Mouse (Mus musculus): ENCODE data around the gene Pde4c. TPM values are rescaled to one million over a fixed set of nuclear protein-coding genes. Genes with fewer than 3 reads are reported as not detected.
A peak's percentile ranks its signal among the peaks of the same experiment; 100 is the strongest.

The Pde4c gene
- total and polyA plus RNA-seq, 3 experiments = 2.3 to 6.5 (median 4.7) TPM

GRCm38 (mm10) chr8:70752000-70752764 is 28.7 kb downstream of the Pde4c start (continued):
- no peak for TF ChIP-seq ELF1 (IDR thresholded peaks at IDR 0.05; ENCODE audit: low read depth, low read length)
- no peak for TF ChIP-seq JUND (conservative IDR thresholded peaks at IDR 0.05; ENCODE audit: low read depth, low read length)
- no peak for TF ChIP-seq JUN (IDR thresholded peaks at IDR 0.05; ENCODE audit: insufficient read depth, low read depth, low read length)
- TF ChIP-seq MAFK (IDR thresholded peaks at IDR 0.05; ENCODE audit: insufficient replicate concordance, low read length) = no peak
- no peak for TF ChIP-seq ZNF384 (IDR thresholded peaks at IDR 0.05; ENCODE audit: low read depth, low read length)

GRCm38 (mm10) chr8:70753151-70753550 is 29.6 kb downstream of the Pde4c start:
- Histone ChIP-seq H3K9me3 (replicated peaks; ENCODE audit: low read length) (no peaks in the 10 kb centered on the region), H3K4me1 (ENCODE audit: control insufficient read depth in 1 of 2, insufficient read depth in 2 of 2) (peaks cover 9 to 44% of the 10 kb centered on the region in 2 experiments), H3K27me3 (replicated peaks) (no peaks in the 10 kb centered on the region), H3K4me3 (replicated peaks in 1 of 3; ENCODE audit: low read depth in 2 of 3, low read length in 2 of 3, poor library complexity in 1 of 3) (peak overlapping the region; percentile 16 to 51 (median 27)), H3K9ac (ENCODE audit: insufficient read depth, low read depth) (peak overlapping the region; percentile 42), H3K36me3 (replicated peaks in 1 of 2; ENCODE audit: control insufficient read depth in 1 of 2, insufficient read depth in 1 of 2, low read length in 1 of 2) (peaks cover 14 to 45% of the 10 kb centered on the region in 2 experiments), H3K27ac (ENCODE audit: insufficient read depth, low read depth) (peak overlapping the region; percentile 52), H3K4me2 (ENCODE audit: insufficient read depth, low read depth, poor library complexity, severe bottlenecking) (peak overlapping the region; percentile 52), H3K79me2 (replicated peaks; ENCODE audit: control insufficient read depth, extremely low read depth, insufficient read depth, poor library complexity, severe bottlenecking) (no peaks in the 10 kb centered on the region)
- DNase-seq (ENCODE audit: extremely low read depth) = peak; percentile 67
- in situ Hi-C loops (cut with MboI; ENCODE audit: low pct_ligation_motif_present, low pct_unique_long_range_greater_than_20kb, low sequenced_read_pairs) (loop anchor here (5.0 kb wide), 1 partner anchor 36 kb away; the partner anchor contains the start of gene Gm3336), dilution Hi-C loops (cut with MboI; ENCODE audit: extremely low pct_ligation_motif_present, extremely low pct_unique_long_range_greater_than_20kb, low sequenced_read_pairs) (no loop called here)
- no peak for TF ChIP-seq MAFK (IDR thresholded peaks at IDR 0.05; ENCODE audit: insufficient replicate concordance, low read length)
- TF ChIP-seq USF1 (IDR thresholded peaks at IDR 0.05; ENCODE audit: low read depth, low read length) = no peak
- TF ChIP-seq RAD21 (IDR thresholded peaks at IDR 0.05; ENCODE audit: low read depth, low read length) = no peak
- TF ChIP-seq TBP (conservative IDR thresholded peaks at IDR 0.05; ENCODE audit: low read depth, low read length) = no peak
- TF ChIP-seq POLR2AphosphoS2 (IDR thresholded peaks at IDR 0.05; ENCODE audit: low read depth, low read length) = no peak
- no peak for TF ChIP-seq RCOR1 (conservative IDR thresholded peaks at IDR 0.05; ENCODE audit: low read depth, low read length)
- no peak for TF ChIP-seq SMC3 (IDR thresholded peaks at IDR 0.05; ENCODE audit: low read depth, low read length)
- no peak for TF ChIP-seq CHD2 (IDR thresholded peaks at IDR 0.05; ENCODE audit: low read length)
- peak; percentile 65 for TF ChIP-seq NELFE (IDR thresholded peaks at IDR 0.05; ENCODE audit: low read depth, low read length)
- TF ChIP-seq POLR2A (IDR thresholded peaks at IDR 0.05; ENCODE audit: low read depth, low read length) = peak; percentile 76
- peak; percentile 12; the same call in 1 of the 2 replicates for TF ChIP-seq HCFC1 (IDR thresholded peaks at IDR 0.05; ENCODE audit: low read depth, low read length)
- no peak for TF ChIP-seq CHD1 (IDR thresholded peaks at IDR 0.05; ENCODE audit: low read depth, low read length)
- TF ChIP-seq MYC (IDR thresholded peaks at IDR 0.05; ENCODE audit: low read depth, low read length) = no peak
- no peak for TF ChIP-seq KAT2A (IDR thresholded peaks at IDR 0.05; ENCODE audit: insufficient replicate concordance, low read length)
- no peak for TF ChIP-seq GABPA (IDR thresholded peaks at IDR 0.05; ENCODE audit: insufficient replicate concordance, low read depth, low read length)
- no peak for TF ChIP-seq JUN (IDR thresholded peaks at IDR 0.05; ENCODE audit: insufficient read depth, low read depth, low read length)
- TF ChIP-seq BHLHE40 (IDR thresholded peaks at IDR 0.05; ENCODE audit: low read depth, low read length) = 0 out of 2 replicates have a peak, but pooled peaks have one; percentile 18
- TF ChIP-seq JUND (conservative IDR thresholded peaks at IDR 0.05; ENCODE audit: low read depth, low read length) = no peak
- TF ChIP-seq ETS1 (conservative IDR thresholded peaks at IDR 0.05; ENCODE audit: low read depth, low read length) = no peak
- 0 out of 2 replicates have a peak, but pooled peaks have one; percentile 18 for TF ChIP-seq MAZ (IDR thresholded peaks at IDR 0.05; ENCODE audit: low read depth, low read length)
- 0 out of 2 replicates have a peak, but pooled peaks have one; percentile 15 for TF ChIP-seq NRF1 (IDR thresholded peaks at IDR 0.05; ENCODE audit: low read depth, low read length)
- no peak for TF ChIP-seq ZKSCAN1 (IDR thresholded peaks at IDR 0.05; ENCODE audit: borderline replicate concordance, low read depth, low read length)
- TF ChIP-seq ZMIZ1 (IDR thresholded peaks at IDR 0.05; ENCODE audit: low read depth, low read length) = 0 out of 2 replicates have a peak, but pooled peaks have one; percentile 39
- peak; percentile 76 for TF ChIP-seq ELF1 (IDR thresholded peaks at IDR 0.05; ENCODE audit: low read depth, low read length)
- TF ChIP-seq EP300 (IDR thresholded peaks at IDR 0.05; ENCODE audit: low read length) = no peak
- TF ChIP-seq E2F4 (IDR thresholded peaks at IDR 0.05; ENCODE audit: insufficient replicate concordance, low read depth, low read length) = no peak
- no peak for TF ChIP-seq ZC3H11A (IDR thresholded peaks at IDR 0.05; ENCODE audit: low read depth, low read length)
- no peak for TF ChIP-seq USF2 (conservative IDR thresholded peaks at IDR 0.05; ENCODE audit: low read depth, low read length)
- TF ChIP-seq MEF2A (IDR thresholded peaks at IDR 0.05; ENCODE audit: borderline replicate concordance, low read depth, low read length) = no peak
- no peak; the same call in 1 of the 2 replicates for TF ChIP-seq MXI1 (IDR thresholded peaks at IDR 0.05; ENCODE audit: low read depth, low read length)
- no peak for TF ChIP-seq UBTF (IDR thresholded peaks at IDR 0.05; ENCODE audit: low read depth, low read length)
- TF ChIP-seq MAX (IDR thresholded peaks at IDR 0.05; ENCODE audit: low read length) = no peak; the same call in 1 of the 2 replicates
- TF ChIP-seq SIN3A (IDR thresholded peaks at IDR 0.05; ENCODE audit: low read length) = peak; percentile 39
- no peak for TF ChIP-seq CTCF (conservative IDR thresholded peaks at IDR 0.05 in 1 of 2, IDR thresholded peaks at IDR 0.05 in 1 of 2; ENCODE audit: low read depth in 2 of 2, low read length in 2 of 2)
- TF ChIP-seq ZNF384 (IDR thresholded peaks at IDR 0.05; ENCODE audit: low read depth, low read length) = no peak

Data from CH12.LX (cell line).